Mouse (Mus musculus) fibroblast of lung, adult 2 months (primary cell): ENCODE data around the gene Klhl7.

Source experiments
- DNase-seq: peaks from one replicate; pipeline ENCODE4 v3.0.0-alpha.2; 2011; ENCODE audit warnings: low read depth

The Klhl7 gene

DNA sequence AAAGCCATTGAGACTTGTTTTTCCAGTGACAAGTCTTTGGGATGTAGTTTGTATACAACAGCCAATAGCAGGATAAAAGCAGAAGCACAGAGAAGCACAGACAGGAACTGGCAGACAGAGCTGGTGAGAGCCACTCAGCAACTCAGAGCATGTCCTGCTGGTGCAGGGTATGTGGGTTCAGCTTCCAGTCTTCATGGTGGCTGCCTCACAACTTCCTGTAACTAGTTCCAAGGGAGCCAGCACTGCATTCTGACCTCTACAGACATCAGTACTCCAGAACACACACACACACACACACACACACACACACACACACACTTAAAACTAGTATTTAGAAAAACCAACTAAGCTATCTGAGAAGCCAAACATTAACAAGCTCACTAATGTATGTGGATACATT lies 71.7 kb downstream of the Klhl7 start:
- no peak for DNase-seq

DNA sequence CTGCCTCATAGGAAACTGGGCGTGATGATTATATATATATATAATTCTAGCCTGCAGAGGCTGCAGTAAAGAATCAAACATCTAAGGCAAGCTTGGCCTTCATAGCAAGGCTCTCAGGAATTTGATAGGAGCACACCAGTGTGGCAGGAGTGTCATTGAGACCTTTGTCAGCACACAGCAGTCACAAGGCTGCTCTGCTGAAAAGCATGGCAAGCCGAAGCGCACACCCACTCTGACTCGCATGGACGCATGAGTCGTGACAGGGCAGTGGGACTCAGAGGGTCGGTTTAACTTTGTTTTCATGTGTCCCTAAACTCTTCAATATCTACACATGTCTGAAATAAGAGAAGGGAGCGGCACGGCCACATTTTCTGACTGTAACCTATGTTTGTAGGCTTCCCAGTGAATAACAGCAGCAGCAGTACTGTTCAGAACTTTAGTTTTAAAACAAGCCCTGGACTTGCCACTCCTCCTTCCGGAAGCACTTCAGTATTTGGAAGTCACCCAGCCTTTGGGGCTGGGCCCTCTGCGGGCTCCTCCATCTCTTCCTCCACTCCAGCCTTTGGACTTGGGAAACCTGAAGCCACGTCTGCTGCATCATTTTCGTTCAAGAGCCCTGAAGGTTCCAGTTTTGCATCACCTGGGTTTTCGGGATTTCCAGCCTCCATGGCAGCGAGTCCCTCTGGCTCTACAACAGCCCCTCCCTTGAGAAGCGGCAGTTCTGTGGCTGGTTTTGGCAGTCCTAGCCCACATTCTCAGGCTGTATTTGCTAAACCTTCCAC lies 81.3 kb downstream of the Klhl7 start:
- DNase-seq = no peak

DNA sequence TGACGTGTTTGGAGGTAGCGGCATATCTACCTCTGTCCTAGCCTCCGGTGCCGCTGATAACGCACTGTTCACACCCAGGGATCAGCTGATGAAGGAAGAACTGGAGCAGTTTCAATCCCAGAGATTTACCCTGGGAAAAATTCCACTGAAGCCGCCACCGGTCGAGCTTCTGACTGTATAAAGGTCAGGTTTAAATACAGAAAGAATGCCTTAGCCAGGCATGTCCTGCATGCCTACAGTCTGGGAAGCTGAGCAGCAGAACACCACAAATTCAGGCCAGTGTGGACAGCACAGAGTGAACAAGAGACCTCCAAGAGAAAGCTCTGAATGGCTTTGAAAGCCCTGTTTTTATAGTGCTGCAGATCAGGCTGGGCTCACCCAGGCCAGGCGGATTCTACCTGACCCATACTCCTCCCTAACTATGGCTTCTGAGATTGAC lies 81.9 kb downstream of the Klhl7 start:
- DNase-seq = no peak

DNA sequence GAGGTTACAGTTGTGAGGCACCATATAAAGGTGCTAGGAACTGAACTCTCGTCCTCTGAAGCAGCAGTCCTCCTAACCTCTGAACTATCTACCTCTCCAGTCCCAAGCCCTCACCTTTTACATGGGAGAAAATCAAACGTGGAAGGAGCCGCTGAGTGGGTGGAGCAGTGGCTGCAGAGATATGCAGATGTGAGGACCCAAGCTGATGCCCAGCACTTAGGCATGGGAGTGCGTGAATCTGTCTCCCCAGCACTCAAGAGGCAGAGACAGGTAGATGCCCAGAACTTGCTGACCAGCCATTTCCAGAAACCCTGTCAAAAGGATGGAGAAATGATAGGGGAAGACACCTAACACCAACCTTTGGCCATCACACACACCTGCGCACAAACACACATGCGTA lies 82.7 kb downstream of the Klhl7 start:
- DNase-seq = no peak

GRCm38 (mm10) chr5:24184011-24184410 lies 83.6 kb downstream of the Klhl7 start:
- no peak for DNase-seq

- DNase-seq = no peak
Measured at GRCm38 (mm10) chr5:24188476-24188875, 88.1 kb downstream of the Klhl7 start.

GRCm38 (mm10) chr5:24191821-24192220 lies 91.4 kb downstream of the Klhl7 start:
- DNase-seq = no peak

DNA sequence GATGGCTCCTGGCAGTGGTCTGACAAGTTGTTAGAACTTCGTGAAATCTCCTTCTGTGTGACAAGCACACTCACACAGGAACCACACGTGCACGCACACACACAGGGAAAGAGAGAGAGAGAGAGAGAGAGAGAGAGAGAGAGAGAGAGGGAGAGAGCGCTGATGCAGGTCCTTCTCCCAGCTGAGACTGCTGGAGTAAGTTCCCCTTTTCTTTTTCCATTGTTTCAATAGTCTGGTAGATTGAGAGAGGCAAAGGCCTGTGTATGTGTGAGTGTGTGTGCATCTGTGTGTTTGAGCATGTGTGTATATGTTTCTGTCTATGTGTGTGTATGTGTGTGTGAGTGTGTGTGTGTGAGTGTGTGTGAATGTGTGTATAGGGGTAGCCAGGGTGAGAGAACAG lies 100.6 kb downstream of the Klhl7 start:
- DNase-seq = no peak

GRCm38 (mm10) chr5:24202492-24202891 lies 102.1 kb downstream of the Klhl7 start:
- DNase-seq = no peak

- DNase-seq = no peak
Measured at GRCm38 (mm10) chr5:24203266-24203665, 102.9 kb downstream of the Klhl7 start.

GRCm38 (mm10) chr5:24207965-24208364 lies 107.6 kb downstream of the Klhl7 start:
- DNase-seq = no peak

GRCm38 (mm10) chr5:24208505-24208904 lies 108.1 kb downstream of the Klhl7 start:
- DNase-seq = no peak
